Mouse (Mus musculus): ENCODE measurements around the gene Rimbp3. TPM values are rescaled to one million over a fixed set of nuclear protein-coding genes. Genes with fewer than 3 reads are reported as not detected.

The Rimbp3 gene
- polyA plus RNA-seq, 1 experiment = not detected

DNA sequence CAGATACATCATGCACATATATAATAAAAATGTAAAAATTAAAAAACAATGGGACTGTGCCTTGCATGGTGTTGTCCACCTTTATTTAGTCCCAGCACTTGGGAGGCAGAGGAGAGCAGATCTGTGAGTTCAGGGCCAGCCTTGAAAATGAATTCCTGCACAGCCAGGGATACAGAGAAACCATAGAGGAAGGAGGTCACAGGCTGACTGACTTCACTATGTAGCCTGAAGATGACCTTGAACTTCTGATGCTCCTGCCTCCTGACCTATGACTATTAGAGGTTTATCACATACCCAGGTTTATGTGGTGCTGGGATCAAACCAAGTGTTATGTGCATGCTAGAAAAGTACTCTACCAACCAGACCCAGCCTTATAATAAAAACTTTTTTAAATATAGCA lies 22.9 kb upstream of the Rimbp3 start:
- Histone ChIP-seq H3K4me3 (ENCODE audit: insufficient read depth, low read length) (no peak overlapping the region), H3K27ac (ENCODE audit: insufficient read depth, low read depth, low read length) (no peak overlapping the region), H3K4me1 (ENCODE audit: control insufficient read depth, insufficient read depth, low read length) (peaks cover 29% of the 10 kb centered on the region)
- TF ChIP-seq CTCF (IDR thresholded peaks at IDR 0.05; ENCODE audit: low read depth, low read length) = no peak

DNA sequence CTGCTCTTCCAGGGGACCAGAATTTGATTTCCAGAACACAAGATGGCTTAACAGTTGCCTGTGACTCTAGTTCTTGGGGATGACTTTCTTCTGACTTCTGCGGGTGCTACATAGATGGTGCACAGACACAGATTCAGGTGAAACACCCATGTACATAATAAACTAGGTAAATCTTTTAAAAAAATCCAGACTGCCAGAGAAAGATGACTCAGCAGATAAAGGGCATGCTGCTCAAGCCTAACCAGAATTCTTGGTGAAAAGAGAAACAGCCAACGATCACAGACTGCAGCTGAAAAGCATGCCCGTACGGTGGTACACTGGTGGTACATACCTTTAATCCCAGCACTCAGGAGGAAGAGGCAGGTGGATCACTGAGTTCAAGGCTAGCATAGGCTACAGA lies 14.6 kb upstream of the Rimbp3 start:
- H3K4me1 ChIP-seq (ENCODE audit: control insufficient read depth, insufficient read depth, low read length) = peaks cover 36% of the 10 kb centered on the region
- no peak overlapping the region for H3K4me3 ChIP-seq (ENCODE audit: insufficient read depth, low read length)
- no peak for TF ChIP-seq CTCF (IDR thresholded peaks at IDR 0.05; ENCODE audit: low read depth, low read length)
- no peak for TF ChIP-seq POLR2A (IDR thresholded peaks at IDR 0.05; ENCODE audit: borderline replicate concordance, low read depth, low read length)
- H3K27ac ChIP-seq (ENCODE audit: insufficient read depth, low read depth, low read length) = no peak overlapping the region

DNA sequence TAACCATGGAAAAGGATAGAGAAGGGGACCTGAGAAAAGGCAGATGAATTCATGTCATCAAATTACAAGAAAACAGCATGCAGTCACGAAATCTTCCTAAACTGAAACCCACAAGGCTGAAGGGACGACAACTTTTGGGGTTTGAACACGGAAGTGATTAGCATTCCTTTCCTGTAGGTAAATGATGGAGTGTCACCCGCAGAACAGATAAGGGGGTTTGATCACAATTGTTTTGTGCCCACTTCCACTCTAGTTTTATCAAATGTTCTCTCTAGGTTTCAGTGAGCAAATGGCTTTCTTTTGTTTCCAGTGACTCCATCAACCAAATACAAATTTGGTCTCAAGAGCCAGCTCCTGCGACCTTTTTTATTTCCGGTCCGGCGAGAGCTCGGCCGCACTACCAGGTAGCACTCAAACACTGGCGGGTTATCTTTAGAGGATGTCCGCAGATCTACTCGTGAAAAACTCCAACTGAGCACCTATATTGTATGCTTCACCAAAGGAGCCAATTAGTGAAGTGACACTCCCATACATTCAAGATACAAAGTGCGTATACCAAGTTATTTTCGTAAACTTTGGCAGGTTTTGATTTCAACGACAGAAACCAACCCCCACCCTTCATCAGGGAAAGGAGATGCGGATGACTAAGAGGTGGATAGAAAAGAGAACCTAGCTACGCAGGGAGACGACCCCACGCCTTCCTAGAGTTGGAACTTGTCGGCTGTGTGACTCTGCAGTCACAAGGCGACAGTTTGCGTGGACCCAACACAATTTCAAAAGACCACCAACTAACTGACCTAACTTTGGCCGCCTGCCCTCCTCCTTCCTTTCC lies 8.1 kb upstream of the Rimbp3 start:
- TF ChIP-seq CTCF (IDR thresholded peaks at IDR 0.05; ENCODE audit: low read depth, low read length) = no peak
- TF ChIP-seq POLR2A (IDR thresholded peaks at IDR 0.05; ENCODE audit: borderline replicate concordance, low read depth, low read length) = no peak
- Histone ChIP-seq H3K4me3 (ENCODE audit: insufficient read depth, low read length) (peak overlapping the region; percentile 91), H3K27ac (ENCODE audit: insufficient read depth, low read depth, low read length) (peak overlapping the region; percentile 59), H3K4me1 (ENCODE audit: control insufficient read depth, insufficient read depth, low read length) (peaks cover 18% of the 10 kb centered on the region)

DNA sequence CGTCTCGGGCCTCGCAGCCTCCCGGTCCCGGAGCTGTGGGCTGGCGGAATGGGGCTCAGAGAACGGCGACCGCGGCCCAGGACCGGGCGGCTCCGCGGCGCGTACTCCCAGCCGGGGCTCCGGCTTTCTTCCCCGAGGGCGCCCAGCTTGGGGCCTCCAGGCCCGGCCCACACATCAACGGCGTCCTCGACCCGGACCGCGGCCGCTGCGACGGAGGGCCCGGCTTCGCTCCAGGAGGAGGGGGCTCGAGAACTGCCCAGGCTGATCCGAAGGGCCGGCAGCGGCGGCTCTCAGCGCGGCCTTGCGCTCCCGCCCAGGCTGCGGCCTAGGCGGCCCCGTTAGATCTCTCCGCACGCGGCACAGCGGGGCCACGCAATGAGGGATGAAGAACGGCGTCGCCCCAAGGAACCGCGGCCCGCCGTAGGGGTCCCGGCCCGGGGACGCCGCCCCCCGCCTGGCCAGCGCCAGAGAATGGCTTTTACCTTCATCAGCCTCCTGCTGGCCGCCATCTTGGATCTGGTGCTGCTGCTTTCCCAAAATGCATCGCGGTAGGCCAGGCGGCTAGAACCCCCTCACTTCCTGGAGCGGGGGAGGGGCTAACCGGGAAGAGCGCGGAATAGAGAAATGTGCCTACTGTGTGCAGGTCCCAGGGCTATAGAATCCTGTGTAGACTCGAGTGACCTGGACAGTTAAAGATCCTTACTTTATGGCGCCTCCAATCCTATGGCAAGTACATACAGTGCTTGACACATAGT lies 7.3 kb upstream of the Rimbp3 start:
- H3K27ac ChIP-seq (ENCODE audit: insufficient read depth, low read depth, low read length) = peak overlapping the region; percentile 59
- TF ChIP-seq CTCF (IDR thresholded peaks at IDR 0.05; ENCODE audit: low read depth, low read length) (no peak), POLR2A (IDR thresholded peaks at IDR 0.05; ENCODE audit: borderline replicate concordance, low read depth, low read length) (no peak)
- H3K4me3 ChIP-seq (ENCODE audit: insufficient read depth, low read length) = peak overlapping the region; percentile 91
- H3K4me1 ChIP-seq (ENCODE audit: control insufficient read depth, insufficient read depth, low read length) = peaks cover 16% of the 10 kb centered on the region

DNA sequence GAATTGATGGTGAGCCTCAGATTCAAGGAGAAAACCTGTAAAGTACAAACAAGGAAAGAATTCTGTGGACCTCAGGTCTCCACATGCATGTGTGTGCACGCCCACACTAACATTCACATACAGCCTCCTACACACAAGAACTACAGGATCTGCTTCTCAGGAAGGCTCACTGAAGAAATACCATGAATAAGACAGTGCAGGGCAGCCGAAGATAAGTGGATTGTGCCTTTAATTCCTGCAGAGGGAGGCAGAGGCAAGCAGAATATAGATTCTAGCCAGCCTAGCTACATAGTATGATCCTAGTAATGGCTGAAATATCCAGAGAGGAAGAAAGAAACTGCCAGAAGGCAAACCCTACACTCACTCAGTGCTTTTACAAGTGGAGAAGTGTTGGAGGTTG lies 6.4 kb upstream of the Rimbp3 start:
- Histone ChIP-seq H3K4me1 (ENCODE audit: control insufficient read depth, insufficient read depth, low read length) (peaks cover 11% of the 10 kb centered on the region), H3K27ac (ENCODE audit: insufficient read depth, low read depth, low read length) (no peak overlapping the region), H3K4me3 (ENCODE audit: insufficient read depth, low read length) (no peak overlapping the region)
- TF ChIP-seq CTCF (IDR thresholded peaks at IDR 0.05; ENCODE audit: low read depth, low read length) = no peak
- TF ChIP-seq POLR2A (IDR thresholded peaks at IDR 0.05; ENCODE audit: borderline replicate concordance, low read depth, low read length) = no peak

DNA sequence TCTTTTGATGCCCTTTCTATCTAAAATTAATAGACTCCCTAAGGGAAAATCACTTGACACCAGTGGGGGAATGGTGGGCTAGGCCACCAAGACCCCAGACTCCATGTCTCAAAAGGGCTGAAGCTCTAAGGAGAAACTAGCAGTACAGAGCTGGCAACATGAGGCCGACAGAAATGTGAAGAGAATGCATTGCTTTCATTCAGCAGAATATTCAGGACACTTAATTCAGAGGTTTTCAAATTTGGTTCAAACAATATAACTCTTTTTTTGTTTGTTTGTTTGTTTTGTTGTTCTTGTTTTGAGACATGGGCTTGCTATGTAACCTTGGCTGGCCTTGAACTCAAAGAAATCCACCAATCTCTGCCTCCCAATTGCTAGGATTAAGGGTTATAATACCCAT lies 5.9 kb upstream of the Rimbp3 start, which contains the start of gene Ube2l3:
Gene Ube2l3 (minus strand): TSS at position 101 of the 400 bp plus-strand sequence.
- no peak for TF ChIP-seq CTCF (IDR thresholded peaks at IDR 0.05; ENCODE audit: low read depth, low read length)
- TF ChIP-seq POLR2A (IDR thresholded peaks at IDR 0.05; ENCODE audit: borderline replicate concordance, low read depth, low read length) = no peak
- H3K27ac ChIP-seq (ENCODE audit: insufficient read depth, low read depth, low read length) = no peak within 1 kb of the TSS
- peak within 1 kb of the TSS; percentile 91 for H3K4me3 ChIP-seq (ENCODE audit: insufficient read depth, low read length)
- H3K4me1 ChIP-seq (ENCODE audit: control insufficient read depth, insufficient read depth, low read length) = peaks cover 11% of the 10 kb centered on the region

DNA sequence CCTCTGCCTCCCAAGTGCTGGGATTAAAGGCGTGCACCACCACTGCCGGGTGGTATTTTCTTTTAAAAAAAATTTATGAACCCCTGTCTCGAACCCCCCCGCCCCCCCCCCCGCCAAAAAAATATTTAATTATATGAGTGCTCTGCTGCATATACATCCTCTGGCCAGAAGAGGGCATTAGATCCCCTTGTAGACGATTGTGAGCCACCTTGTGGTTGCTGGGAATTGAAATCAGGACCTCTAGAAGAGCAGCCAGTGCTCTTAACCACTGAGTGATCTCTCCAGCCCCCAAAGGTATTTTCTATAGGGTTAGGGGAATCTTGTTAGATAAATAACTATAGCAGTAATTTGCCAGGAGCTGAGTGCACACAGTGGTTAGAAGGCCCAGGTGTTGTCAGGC lies 3.4 kb upstream of the Rimbp3 start:
- Histone ChIP-seq H3K4me3 (ENCODE audit: insufficient read depth, low read length) (no peak overlapping the region), H3K27ac (ENCODE audit: insufficient read depth, low read depth, low read length) (no peak overlapping the region), H3K4me1 (ENCODE audit: control insufficient read depth, insufficient read depth, low read length) (peaks cover 4% of the 10 kb centered on the region; the same call in 1 of the 2 replicates)
- TF ChIP-seq CTCF (IDR thresholded peaks at IDR 0.05; ENCODE audit: low read depth, low read length) (0 out of 2 replicates have a peak, but pooled peaks have one; percentile 35), POLR2A (IDR thresholded peaks at IDR 0.05; ENCODE audit: borderline replicate concordance, low read depth, low read length) (no peak)

DNA sequence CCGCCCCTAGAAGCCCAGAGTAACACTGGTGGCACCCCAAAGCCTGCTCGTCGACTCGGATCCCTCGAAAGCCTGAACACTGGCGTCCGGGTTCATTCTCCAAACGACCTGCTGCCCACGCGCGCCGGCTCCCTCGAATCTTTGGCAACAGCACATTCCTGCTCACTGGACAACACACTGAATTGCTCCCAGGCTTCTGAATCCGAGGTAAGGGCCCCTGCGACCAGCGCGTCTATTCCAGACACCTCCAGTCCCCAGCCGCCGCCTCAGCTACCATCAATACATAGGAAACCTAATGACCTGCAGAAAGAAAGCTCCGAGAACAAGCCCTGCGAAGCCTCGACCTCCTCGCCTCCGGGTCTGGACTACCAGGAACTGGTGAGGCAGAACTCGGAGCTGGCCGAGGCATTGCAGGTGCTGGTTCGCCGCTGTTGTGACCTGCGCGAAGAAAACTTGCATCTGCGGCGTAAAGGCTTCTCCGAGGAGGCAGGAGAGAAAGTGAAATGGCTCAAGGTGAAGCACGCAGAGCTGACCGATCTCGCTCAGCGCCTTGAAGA lies 1.1 kb downstream of the Rimbp3 start:
- Histone ChIP-seq H3K4me3 (ENCODE audit: insufficient read depth, low read length) (peak overlapping the region; percentile 72), H3K4me1 (ENCODE audit: control insufficient read depth, insufficient read depth, low read length) (no peaks in the 10 kb centered on the region), H3K27ac (ENCODE audit: insufficient read depth, low read depth, low read length) (no peak overlapping the region)
- 0 out of 2 replicates have a peak, but pooled peaks have one; percentile 0 for TF ChIP-seq CTCF (IDR thresholded peaks at IDR 0.05; ENCODE audit: low read depth, low read length)
- TF ChIP-seq POLR2A (IDR thresholded peaks at IDR 0.05; ENCODE audit: borderline replicate concordance, low read depth, low read length) = no peak

DNA sequence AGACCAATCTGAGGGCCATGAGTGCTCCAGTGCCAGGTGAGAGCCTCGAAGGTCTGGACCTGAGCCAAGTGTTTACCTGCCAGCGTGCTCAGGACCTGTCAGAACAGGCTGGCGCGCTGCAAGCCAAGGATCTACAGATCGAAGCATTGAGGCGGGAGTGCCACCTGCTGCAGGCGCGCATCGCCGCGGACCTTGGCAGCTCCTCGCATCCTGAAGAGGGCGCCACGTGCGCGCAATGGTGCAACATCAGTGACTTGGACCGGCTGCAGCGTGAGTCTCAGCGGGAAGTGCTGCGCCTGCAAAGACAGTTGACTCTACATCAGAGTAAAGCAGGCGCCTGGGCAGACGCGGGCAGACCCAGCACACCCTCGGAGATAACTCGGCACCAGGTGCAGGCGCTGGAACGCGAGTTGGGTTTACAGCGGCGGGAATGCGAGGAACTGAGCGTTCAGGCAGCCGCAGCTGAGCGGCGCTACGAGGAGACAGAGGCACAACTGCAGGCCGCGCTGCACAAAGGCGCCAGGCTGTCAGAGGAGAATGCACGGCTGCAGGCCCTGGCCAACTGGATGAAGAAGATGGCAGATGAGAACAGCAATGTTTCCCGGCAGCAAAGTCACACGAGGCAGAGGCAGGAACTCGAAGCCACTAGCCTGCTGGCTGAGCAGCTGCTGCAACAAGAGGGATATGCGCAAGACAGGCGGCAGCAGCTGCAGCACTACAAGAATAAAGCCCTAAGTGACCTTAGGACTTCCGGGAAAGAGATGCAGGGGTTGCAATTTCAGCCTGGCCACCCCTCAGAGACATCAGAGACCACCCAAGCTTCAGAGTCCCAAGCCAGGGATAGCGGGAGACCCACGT lies 1.8 kb downstream of the Rimbp3 start:
- Histone ChIP-seq H3K4me3 (ENCODE audit: insufficient read depth, low read length) (peak overlapping the region; percentile 72), H3K4me1 (ENCODE audit: control insufficient read depth, insufficient read depth, low read length) (no peaks in the 10 kb centered on the region), H3K27ac (ENCODE audit: insufficient read depth, low read depth, low read length) (no peak overlapping the region)
- TF ChIP-seq CTCF (IDR thresholded peaks at IDR 0.05; ENCODE audit: low read depth, low read length) (peak; percentile 65), POLR2A (IDR thresholded peaks at IDR 0.05; ENCODE audit: borderline replicate concordance, low read depth, low read length) (no peak)

Data from bone marrow macrophage, adult 2 months (primary cell).